In genomic region chr9:20972141-20972992, GRCm38 (mm10) we compare ENCODE assay signal across 8 mouse cellular contexts. TPM values are rescaled to one million over a fixed set of nuclear protein-coding genes. Genes with fewer than 3 reads are reported as not detected.
DNase-seq lines count a peak whose midpoint lies in the region; ATAC-seq lines count a peak whose summit lies in the region.

No protein-coding gene starts in this region.

- WGBS in hindbrain, embryonic 16.5 days: 39% methylated on average over 28 of the region's 28 CpGs
- 36% methylated on average over 28 of the region's 28 CpGs for WGBS in midbrain, embryonic 11.5 days
- WGBS in stomach, embryonic 15.5 days: 29% methylated on average over 28 of the region's 28 CpGs

- no peak overlapping the region for H3K4me3 ChIP-seq in hindbrain, embryonic 16.5 days (ENCODE audit: low read length)
- H3K4me3 ChIP-seq in midbrain, embryonic 11.5 days (ENCODE audit: low read depth, low read length): no peak overlapping the region
- H3K4me3 ChIP-seq in stomach, embryonic 15.5 days (replicated peaks): peak overlapping the region; percentile 21

- no peaks in the 10 kb centered on the region for H3K9me3 ChIP-seq in hindbrain, embryonic 16.5 days (ENCODE audit: control insufficient read depth, low read length)
- H3K9me3 ChIP-seq in midbrain, embryonic 11.5 days (ENCODE audit: control insufficient read depth, low read length): no peaks in the 10 kb centered on the region
- no peaks in the 10 kb centered on the region for H3K9me3 ChIP-seq in stomach, embryonic 15.5 days

- DNase-seq in adrenal gland, postnatal 14 days: peak; percentile 70
- DNase-seq in embryo, embryonic 10.5 days (ENCODE audit: low spot score): peak; percentile 69
- DNase-seq in gastrocnemius, adult 8-10 months (ENCODE audit: low spot score in 2 of 2): peak; percentile 37 to 52
- peak; percentile 61 for DNase-seq in left cerebral cortex, adult 11 months (ENCODE audit: low spot score)
- DNase-seq in midbrain, embryonic 11.5 days (ENCODE audit: low spot score, missing footprints): peak; percentile 85
- DNase-seq in spleen, postnatal 4 days (ENCODE audit: low spot score in 2 of 2): no peak

- H3K27ac ChIP-seq in hindbrain, embryonic 16.5 days (ENCODE audit: low read depth, low read length): peak overlapping the region; percentile 18; the same call in 1 of the 2 replicates
- no peak overlapping the region for H3K27ac ChIP-seq in midbrain, embryonic 11.5 days (ENCODE audit: low read depth, low read length)
- H3K27ac ChIP-seq in stomach, embryonic 15.5 days: peak overlapping the region; percentile 95

- H3K36me3 ChIP-seq in hindbrain, embryonic 16.5 days (ENCODE audit: control insufficient read depth, insufficient read depth, low read length): 0 out of 2 replicates have a peak, but pooled peaks cover 4% of the 10 kb centered on the region
- H3K36me3 ChIP-seq in midbrain, embryonic 11.5 days (ENCODE audit: control insufficient read depth, insufficient read depth, low read length): no peaks in the 10 kb centered on the region
- peaks cover 17% of the 10 kb centered on the region for H3K36me3 ChIP-seq in stomach, embryonic 15.5 days

- H3K27me3 ChIP-seq in hindbrain, embryonic 16.5 days (replicated peaks; ENCODE audit: control insufficient read depth, insufficient read depth, low read length): no peaks in the 10 kb centered on the region
- H3K27me3 ChIP-seq in midbrain, embryonic 11.5 days (ENCODE audit: control insufficient read depth, insufficient read depth, low read length): peaks cover 4% of the 10 kb centered on the region; the same call in 1 of the 2 replicates
- no peaks in the 10 kb centered on the region for H3K27me3 ChIP-seq in stomach, embryonic 15.5 days (replicated peaks)

- peak; percentile 41 for ATAC-seq in hindbrain, embryonic 16.5 days
- 0 out of 2 replicates have a peak, but pooled peaks have one; percentile 6 for ATAC-seq in midbrain, embryonic 11.5 days (ENCODE audit: low FRiP score)
- ATAC-seq in stomach, embryonic 15.5 days (ENCODE audit: insufficient read depth, low FRiP score, low read depth): peak; percentile 68

- H3K4me2 ChIP-seq in hindbrain, embryonic 16.5 days (ENCODE audit: low read length): peak overlapping the region; percentile 22
- no peak overlapping the region for H3K4me2 ChIP-seq in midbrain, embryonic 11.5 days
- peak overlapping the region; percentile 76 for H3K4me2 ChIP-seq in stomach, embryonic 15.5 days

- H3K9ac ChIP-seq in hindbrain, embryonic 16.5 days (ENCODE audit: low read depth, low read length): peak overlapping the region; percentile 51
- H3K9ac ChIP-seq in midbrain, embryonic 11.5 days (ENCODE audit: low read length): peak overlapping the region; percentile 31; the same call in 1 of the 2 replicates
- no peak overlapping the region; the same call in 1 of the 2 replicates for H3K9ac ChIP-seq in stomach, embryonic 15.5 days

- peaks cover 26% of the 10 kb centered on the region for H3K4me1 ChIP-seq in hindbrain, embryonic 16.5 days (ENCODE audit: control insufficient read depth, insufficient read depth, low read depth, low read length)
- peaks cover 22% of the 10 kb centered on the region for H3K4me1 ChIP-seq in midbrain, embryonic 11.5 days (ENCODE audit: control insufficient read depth, insufficient read depth, low read length)
- H3K4me1 ChIP-seq in stomach, embryonic 15.5 days: peaks cover 43% of the 10 kb centered on the region

RNA-seq across cellular contexts. Expression of gene S1pr2, which starts 4.2 kb away (rescaled TPM):
- 9.1 and 11.0 TPM in 2 replicates for total RNA-seq in adrenal gland, postnatal 14 days (2021)
- total RNA-seq in gastrocnemius, adult 8-10 months (2022): 1 to 10 TPM in 1 of 4 experiments, under 1 TPM in 3; 0.46 to 1.1 (median 0.74) TPM
- polyA plus RNA-seq in hindbrain, embryonic 16.5 days (2015; fragmentation: Nextera tagmentation; extraction: Ambion mirVana): 9.5 and 10.3 TPM in 2 replicates
- 18.1 and 20.1 TPM in 2 replicates for polyA plus RNA-seq in midbrain, embryonic 11.5 days (2014; fragmentation: Nextera tagmentation; extraction: Ambion mirVana)
- polyA plus RNA-seq in stomach, embryonic 15.5 days (2015; fragmentation: Nextera tagmentation; extraction: Ambion mirVana): 39.4 and 40.1 TPM in 2 replicates

RNA-seq across cellular contexts. Expression of gene Dnmt1, which starts 12.7 kb away (rescaled TPM):
- total RNA-seq in adrenal gland, postnatal 14 days (2021): 56.0 and 58.0 TPM in 2 replicates
- total RNA-seq in gastrocnemius, adult 8-10 months (2022): 1 to 10 TPM; 5.5 to 6.0 (median 5.8) TPM
- polyA plus RNA-seq in hindbrain, embryonic 16.5 days (2015; fragmentation: Nextera tagmentation; extraction: Ambion mirVana): 49.5 and 64.2 TPM in 2 replicates
- 67.4 and 73.3 TPM in 2 replicates for polyA plus RNA-seq in midbrain, embryonic 11.5 days (2014; fragmentation: Nextera tagmentation; extraction: Ambion mirVana)
- 74.7 and 76.0 TPM in 2 replicates for polyA plus RNA-seq in stomach, embryonic 15.5 days (2015; fragmentation: Nextera tagmentation; extraction: Ambion mirVana)

RNA-seq across cellular contexts. Expression of gene Mrpl4, which starts 30.2 kb away (rescaled TPM):
- total RNA-seq in adrenal gland, postnatal 14 days (2021): 135 and 144 TPM in 2 replicates
- total RNA-seq in gastrocnemius, adult 8-10 months (2022): 10 to 100 TPM; 53.7 to 58.9 (median 55.7) TPM
- polyA plus RNA-seq in hindbrain, embryonic 16.5 days (2015; fragmentation: Nextera tagmentation; extraction: Ambion mirVana): 112 and 114 TPM in 2 replicates
- polyA plus RNA-seq in midbrain, embryonic 11.5 days (2014; fragmentation: Nextera tagmentation; extraction: Ambion mirVana): 120 and 121 TPM in 2 replicates
- 129 and 133 TPM in 2 replicates for polyA plus RNA-seq in stomach, embryonic 15.5 days (2015; fragmentation: Nextera tagmentation; extraction: Ambion mirVana)

RNA-seq across cellular contexts. Expression of gene Icam1, which starts 43.4 kb away (rescaled TPM):
- 12.7 and 13.8 TPM in 2 replicates for total RNA-seq in adrenal gland, postnatal 14 days (2021)
- 1 to 10 TPM; 1.3 to 2.3 (median 1.4) TPM for total RNA-seq in gastrocnemius, adult 8-10 months (2022)
- polyA plus RNA-seq in hindbrain, embryonic 16.5 days (2015; fragmentation: Nextera tagmentation; extraction: Ambion mirVana): 3.4 and 5.3 TPM in 2 replicates
- 3.9 and 4.0 TPM in 2 replicates for polyA plus RNA-seq in midbrain, embryonic 11.5 days (2014; fragmentation: Nextera tagmentation; extraction: Ambion mirVana)
- 10.9 and 11.3 TPM in 2 replicates for polyA plus RNA-seq in stomach, embryonic 15.5 days (2015; fragmentation: Nextera tagmentation; extraction: Ambion mirVana)

RNA-seq across cellular contexts. Expression of gene Icam4, which starts 56.8 kb away (rescaled TPM):
- total RNA-seq in adrenal gland, postnatal 14 days (2021): 1.2 and 4.1 TPM in 2 replicates
- 1 to 10 TPM; 1.3 to 2.7 (median 1.8) TPM for total RNA-seq in gastrocnemius, adult 8-10 months (2022)
- polyA plus RNA-seq in hindbrain, embryonic 16.5 days (2015; fragmentation: Nextera tagmentation; extraction: Ambion mirVana): 0.27 and 0.29 TPM in 2 replicates
- 5.4 and 9.2 TPM in 2 replicates for polyA plus RNA-seq in midbrain, embryonic 11.5 days (2014; fragmentation: Nextera tagmentation; extraction: Ambion mirVana)
- 6.6 and 16.2 TPM in 2 replicates for polyA plus RNA-seq in stomach, embryonic 15.5 days (2015; fragmentation: Nextera tagmentation; extraction: Ambion mirVana)

Comparison
In these comparisons a context has a peak if more than half of its experiments do, and no peak if none do; other contexts are left out.
1. DNase-seq: peak in adrenal gland, postnatal 14 days (single experiment), embryo, embryonic 10.5 days (single experiment), gastrocnemius, adult 8-10 months (2 of 2), left cerebral cortex, adult 11 months (single experiment) and midbrain, embryonic 11.5 days (single experiment); none in spleen, postnatal 4 days (0 of 2).
2. ATAC-seq: peak in every context shown above with its lines; median percentile 68 in stomach, embryonic 15.5 days; 41 in hindbrain, embryonic 16.5 days; 6 in midbrain, embryonic 11.5 days.